Mouse (Mus musculus): ENCODE data around the gene Nfe2.
"Not testable (repeated sequence)": the region's sequence is repeated elsewhere in the genome, so short reads cannot be mapped to it uniquely, and the experiment has no call there.

Gene Nfe2

DNA sequence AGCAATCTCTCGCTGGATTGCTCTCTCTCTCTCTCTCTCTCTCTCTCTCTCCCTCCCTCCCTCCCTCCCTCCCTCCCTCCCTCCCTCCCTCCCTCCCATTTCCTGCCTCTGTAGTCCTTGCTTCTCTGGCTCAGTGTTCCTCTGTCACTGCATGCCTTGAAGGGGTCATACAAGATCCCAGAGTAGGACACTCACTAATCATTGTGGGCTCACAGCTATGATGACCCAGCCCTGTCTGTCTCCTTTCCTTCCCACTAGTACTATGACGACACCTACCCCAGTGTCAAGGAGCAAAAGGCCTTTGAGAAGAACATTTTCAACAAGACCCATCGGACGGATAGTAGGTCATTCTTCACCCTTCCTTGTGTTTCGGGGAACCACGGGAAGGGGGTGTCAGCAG, 32.2 kb upstream of the Nfe2 start:
- DNase-seq, result no peak

DNA sequence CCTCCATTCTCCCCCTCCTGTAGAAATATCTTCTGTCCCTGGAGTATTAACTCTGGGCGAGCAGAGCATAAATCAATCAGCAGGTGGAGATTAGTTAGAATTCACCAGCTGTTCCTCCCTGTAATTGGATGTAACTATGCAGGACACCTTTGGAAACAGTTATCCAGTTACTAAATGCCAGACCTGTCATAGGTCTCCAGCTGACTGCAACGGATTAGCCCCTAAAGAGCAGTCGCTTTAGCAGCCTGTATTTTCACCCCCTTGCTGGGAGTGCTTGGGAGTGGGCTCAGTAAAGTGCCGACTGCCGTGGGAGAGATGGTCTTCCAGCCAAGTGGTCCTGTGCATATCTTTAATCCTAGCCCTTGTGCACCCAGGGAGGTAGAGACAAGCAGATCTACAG, 31.4 kb upstream of the Nfe2 start:
- peak; percentile 38 for DNase-seq

- DNase-seq, result peak; percentile 60
These were observed 27.7 kb upstream of the Nfe2 start for GRCm38 (mm10) chr15:103285778-103286417.

- no peak for DNase-seq
These were observed 26.4 kb upstream of the Nfe2 start for GRCm38 (mm10) chr15:103284647-103285046.

- DNase-seq, result peak; percentile 81
These were observed 25.9 kb upstream of the Nfe2 start for GRCm38 (mm10) chr15:103284066-103284465.

DNA sequence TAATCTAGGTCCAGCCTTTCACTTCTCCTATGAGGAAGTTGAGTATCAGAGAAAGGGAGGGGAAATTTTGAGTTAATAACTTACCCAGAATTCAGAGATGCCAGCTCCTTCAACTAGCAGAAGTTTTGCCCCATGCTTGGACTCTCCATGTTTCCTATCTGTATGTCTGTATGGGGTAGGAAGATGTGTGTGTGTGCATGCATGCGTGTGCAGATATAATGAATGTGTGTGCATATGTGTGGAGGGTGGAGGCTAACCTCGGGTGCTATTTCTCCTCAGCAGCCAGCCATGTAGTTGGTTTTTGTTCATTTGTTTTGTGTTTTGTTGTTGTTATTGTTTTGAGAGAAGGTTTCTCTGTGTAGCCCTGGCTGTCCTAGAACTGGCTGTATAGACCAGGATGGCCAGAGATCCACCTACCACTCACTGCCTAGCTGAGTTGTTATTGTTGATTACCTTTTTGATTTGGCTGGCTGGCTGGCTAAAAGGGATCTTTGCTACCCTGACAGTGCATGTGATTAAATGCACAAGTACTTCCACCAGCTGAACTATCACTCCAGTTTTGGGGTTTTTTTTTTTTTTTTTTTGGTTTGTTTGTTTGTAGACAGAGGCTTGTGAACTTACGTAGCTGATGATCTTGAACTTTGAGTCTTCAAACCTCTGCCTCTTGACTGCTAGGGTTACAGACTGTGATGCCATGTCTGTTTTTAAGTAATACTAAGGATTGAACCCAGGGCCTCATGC, 23.4 kb upstream of the Nfe2 start:
- peak; percentile 44 for DNase-seq

DNA sequence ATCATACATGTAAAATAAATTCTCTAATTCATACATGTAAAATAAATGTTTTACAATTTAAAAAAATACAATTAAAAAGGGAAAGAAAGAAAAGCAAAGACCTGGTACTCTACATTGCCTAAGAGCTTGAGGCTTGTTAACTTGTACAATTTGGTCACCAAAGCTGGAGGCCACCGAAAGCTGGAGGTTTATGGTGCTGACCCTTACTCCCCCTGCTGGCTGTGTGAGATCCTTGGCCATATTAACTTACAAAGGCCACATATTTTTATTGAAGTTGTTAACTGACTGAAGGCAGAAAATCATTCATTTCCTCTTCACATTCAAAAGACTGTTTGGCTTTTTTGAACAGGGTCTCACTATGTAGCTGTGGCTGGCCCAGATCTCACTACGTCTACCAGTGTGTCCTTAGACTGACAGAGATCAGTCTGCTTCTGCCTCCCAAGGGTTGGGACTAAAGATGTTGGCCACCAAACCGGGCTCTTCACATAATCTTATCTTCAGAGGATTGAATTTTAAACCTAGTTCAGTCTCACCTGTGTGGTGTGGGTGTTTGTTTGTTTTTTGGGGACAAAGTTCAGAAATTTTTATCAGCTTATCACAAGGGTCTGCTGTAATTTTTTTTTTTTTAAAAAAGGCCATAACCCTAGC, 22.7 kb upstream of the Nfe2 start:
- DNase-seq, result peak; percentile 38

DNA sequence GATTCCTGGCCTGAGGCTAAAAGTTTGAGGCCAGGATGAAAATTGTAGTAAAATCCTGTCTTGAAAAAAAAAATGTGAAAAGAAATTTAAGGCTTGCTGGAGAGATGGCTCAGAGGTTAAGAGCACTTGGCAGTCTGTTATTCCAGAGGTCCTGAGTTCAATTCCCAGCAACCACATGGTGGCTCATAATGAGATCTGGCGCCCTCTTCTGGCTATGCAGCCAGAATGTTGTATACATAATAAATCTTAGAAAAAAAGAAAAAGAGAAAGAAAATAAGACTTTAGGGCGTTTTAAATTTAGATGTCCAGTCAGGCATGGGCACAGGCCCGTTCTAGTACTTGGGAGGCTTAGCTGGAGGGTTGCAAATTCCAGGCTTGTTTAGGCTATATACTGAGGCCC, 21.5 kb upstream of the Nfe2 start:
- DNase-seq, result peak; percentile 47

GRCm38 (mm10) chr15:103277949-103278348, 19.7 kb upstream of the Nfe2 start:
- no peak for DNase-seq

DNA sequence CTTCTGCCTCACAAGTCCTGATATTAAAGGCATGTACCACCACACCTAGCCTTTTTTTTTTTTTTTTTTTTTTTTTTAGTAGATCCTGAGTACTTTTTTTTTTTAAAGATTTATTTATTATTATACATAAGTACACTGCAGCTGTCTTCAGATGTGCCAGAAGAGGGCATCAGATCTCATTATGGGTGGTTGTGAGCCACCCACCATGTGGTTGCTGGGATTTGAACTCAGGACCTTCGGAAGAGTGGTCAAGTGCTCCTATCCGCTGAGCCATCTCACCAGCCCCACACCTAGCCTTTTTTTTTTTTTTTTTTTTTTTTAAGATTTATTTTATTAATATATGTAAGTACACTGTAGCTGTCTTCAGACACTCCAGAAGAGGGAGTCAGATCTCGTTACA, 17.7 kb upstream of the Nfe2 start:
- DNase-seq, result not testable (repeated sequence)

DNA sequence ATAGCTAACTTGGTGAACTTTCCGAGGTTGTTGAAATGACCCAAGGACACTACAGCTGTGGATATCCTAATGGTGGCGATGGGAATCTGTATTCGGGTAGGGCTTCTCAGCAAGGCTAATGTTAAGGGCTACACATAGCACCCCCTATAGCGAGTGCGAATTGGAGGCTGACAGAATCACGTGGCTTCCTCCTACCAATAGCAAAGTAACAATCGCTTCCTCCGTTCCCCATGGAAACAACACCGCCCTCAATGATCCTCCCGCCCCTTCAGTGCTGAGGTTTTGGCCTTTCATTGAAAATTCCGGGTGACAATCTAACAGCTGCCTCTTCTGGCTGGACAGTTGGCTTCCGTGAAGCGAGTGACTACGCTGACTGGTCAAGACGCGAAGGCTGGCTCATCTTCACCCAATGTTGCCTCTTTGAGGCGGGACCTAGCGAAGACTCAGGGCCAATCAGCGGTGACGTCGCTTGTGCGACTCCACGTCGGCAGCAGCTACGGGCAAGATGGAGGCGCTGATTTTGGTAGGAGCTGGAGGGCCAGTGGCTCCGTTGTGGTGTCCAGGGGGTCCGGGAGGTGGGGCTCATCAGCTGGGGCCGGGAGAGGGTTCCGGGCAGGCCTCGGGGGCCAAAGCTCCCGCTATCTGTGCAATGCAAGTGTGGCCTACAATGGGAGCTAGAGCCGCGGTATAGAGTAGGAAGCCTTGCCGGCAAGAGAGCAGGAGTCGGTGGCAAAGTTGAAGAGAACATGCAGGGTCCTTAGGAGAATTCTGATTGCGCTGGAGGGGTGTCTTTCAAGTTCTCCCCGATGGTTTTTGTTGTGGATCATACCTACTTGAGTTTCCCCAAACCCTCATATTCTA, 14.4 kb upstream of the Nfe2 start, which contains the start of gene Copz1:
Gene Copz1, plus strand, starts transcription at position 296 of the 861 bp plus-strand sequence.
- peak; percentile 99 for DNase-seq

DNA sequence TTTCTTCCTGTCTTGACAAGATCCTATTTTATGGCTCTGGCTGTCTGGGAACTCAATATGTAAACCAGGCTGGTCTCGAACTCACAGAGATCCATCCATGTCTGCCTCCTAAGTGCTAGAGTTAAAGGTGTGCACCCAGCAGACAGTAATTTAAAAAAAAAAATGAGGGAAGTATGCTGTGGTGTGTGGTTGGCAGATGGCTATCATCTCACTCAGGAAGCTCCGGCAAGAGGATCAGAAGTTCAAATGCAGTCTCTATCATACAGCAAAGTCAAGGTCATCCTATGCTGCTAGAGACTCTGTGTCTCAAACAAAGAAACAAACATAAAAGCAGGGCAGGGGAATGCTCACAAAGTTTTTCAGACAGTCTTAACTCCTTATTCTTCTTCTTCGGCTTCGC, 10.7 kb upstream of the Nfe2 start:
- no peak for DNase-seq

- DNase-seq, result no peak
These were observed 6.6 kb upstream of the Nfe2 start for GRCm38 (mm10) chr15:103264794-103265193.

- no peak for DNase-seq
These were observed 1.8 kb upstream of the Nfe2 start for GRCm38 (mm10) chr15:103259989-103260388.

DNA sequence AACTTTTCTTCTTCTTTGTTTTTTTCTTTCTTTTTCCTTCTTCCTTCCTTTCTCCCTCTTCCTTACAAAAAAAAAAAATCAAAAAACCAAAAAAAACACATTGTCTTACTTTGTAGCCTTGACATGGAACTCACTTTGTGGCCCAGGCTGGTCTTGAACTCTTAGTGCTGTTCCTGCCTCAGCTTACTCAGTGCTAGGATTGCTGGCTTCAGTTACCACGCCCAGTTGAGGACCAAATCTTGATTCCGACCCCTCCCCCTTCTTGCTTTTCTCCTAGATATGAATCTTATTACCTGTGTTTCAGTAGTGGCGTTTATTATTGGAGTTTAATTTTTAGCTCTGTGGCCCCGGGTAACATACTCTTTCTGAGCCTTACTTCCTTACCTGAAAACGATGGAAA, 959 bp upstream of the Nfe2 start:
- DNase-seq, result no peak

- DNase-seq, result no peak
These were observed 1.8 kb downstream of the Nfe2 start for GRCm38 (mm10) chr15:103256210-103256986.

GRCm38 (mm10) chr15:103255169-103255568, 3.0 kb downstream of the Nfe2 start:
- DNase-seq, result peak; percentile 29

DNA sequence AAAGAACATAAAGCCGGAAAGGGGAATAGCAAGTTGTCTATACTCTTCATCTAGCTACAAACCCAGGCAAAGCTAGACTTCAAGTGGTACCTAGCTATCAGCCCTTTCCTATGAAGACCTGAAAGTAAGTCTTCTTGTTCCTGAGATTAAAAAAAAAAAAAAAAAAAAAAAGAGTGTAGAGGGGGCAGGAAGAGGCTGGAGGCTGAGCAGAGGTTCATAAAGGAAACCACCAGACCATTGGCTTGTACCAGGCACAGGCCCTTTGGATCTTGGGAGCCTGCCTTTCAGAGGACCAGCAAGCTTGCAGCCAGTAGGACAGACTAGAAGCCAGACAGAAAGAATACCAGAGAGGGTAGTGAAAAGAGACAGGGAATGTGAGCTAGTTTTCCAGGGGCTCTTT, 4.9 kb downstream of the Nfe2 start:
- no peak for DNase-seq

- DNase-seq, result no peak
These were observed 5.5 kb downstream of the Nfe2 start for GRCm38 (mm10) chr15:103252660-103253059.

GRCm38 (mm10) chr15:103251595-103251994, 6.6 kb downstream of the Nfe2 start:
- no peak for DNase-seq

DNA sequence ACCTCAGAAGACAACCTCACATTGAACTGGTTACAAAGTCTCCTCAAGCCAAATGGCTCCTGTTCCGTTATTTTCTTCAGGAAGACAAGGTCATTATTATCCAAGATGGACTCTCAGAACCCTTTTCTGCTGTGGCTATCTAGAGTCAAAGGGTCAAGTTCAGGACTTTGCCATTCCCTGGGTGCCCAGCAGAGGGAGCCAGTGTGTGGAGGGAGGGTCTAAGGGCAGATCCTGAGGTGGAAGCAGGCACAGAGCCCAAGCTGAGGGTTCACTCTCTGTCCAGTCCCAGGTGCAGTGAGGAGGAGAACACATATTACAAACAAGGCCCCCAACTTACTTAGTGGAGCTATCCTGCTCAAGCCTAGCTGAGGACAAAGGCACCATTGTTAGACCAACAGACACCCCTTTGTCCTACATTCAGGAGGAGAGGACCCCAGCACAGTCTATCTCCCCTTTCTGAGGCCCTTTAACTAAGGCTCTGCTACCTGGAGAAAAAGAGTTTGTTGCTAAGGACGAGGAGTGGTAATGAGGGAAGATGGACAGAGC, 7.9 kb downstream of the Nfe2 start:
- DNase-seq, result peak; percentile 84

- DNase-seq, result not testable (repeated sequence)
These were observed 8.7 kb downstream of the Nfe2 start for GRCm38 (mm10) chr15:103249511-103249910.
